Mouse (Mus musculus): ENCODE results near the gene Lrrc15. TPM values are rescaled to one million over a fixed set of nuclear protein-coding genes. Genes with fewer than 3 reads are reported as not detected.

Lrrc15 gene
- total RNA-seq, 2 experiments from 2014 or later: not detected

DNA sequence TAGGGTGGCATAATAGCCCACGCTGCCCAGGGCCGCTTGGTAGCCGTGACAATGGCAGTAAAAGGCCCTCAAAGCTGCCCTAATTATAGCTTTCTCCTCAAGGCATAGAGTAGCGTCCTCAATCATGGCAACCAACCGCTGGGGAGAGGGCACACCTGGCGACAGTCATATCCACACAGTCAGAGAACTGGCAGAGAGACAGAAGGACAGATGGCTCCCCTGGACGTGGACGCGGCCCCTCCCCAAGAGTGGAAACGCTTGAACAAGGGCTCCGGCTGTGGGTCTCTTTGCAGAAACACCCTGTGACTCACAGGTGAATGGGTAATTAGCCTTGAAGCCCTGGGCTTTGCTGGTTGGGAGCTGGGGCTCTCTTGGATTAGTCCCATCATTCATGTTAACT is 4.7 kb downstream of the Lrrc15 start:
- DNase-seq (ENCODE audit: low spot score in 2 of 2): no peak

GRCm38 (mm10) chr16:30275558-30276340 is 7.3 kb downstream of the Lrrc15 start:
- DNase-seq (ENCODE audit: low spot score in 2 of 2): no peak

DNA sequence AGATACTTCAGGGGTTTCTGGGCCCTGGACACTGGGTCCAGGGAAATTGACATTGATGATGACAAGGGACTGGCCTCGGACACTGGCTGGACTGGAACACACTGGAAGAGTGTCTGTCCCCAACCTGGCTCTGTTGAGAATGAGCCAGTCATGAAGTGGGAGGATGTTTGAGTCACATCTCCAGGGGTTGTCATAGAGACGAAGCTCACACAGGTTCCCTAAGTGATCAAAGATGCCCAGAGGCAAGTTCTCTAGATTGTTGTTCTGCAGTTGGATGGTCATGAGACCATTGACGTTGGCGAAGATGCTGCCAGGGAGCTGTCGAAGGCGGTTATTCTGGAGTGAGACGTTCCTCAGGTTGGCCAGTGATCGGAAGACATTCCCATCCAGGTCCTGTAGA is 10.0 kb downstream of the Lrrc15 start:
- DNase-seq (ENCODE audit: low spot score in 2 of 2): peak in 1 of 2 experiments; percentile 8

DNA sequence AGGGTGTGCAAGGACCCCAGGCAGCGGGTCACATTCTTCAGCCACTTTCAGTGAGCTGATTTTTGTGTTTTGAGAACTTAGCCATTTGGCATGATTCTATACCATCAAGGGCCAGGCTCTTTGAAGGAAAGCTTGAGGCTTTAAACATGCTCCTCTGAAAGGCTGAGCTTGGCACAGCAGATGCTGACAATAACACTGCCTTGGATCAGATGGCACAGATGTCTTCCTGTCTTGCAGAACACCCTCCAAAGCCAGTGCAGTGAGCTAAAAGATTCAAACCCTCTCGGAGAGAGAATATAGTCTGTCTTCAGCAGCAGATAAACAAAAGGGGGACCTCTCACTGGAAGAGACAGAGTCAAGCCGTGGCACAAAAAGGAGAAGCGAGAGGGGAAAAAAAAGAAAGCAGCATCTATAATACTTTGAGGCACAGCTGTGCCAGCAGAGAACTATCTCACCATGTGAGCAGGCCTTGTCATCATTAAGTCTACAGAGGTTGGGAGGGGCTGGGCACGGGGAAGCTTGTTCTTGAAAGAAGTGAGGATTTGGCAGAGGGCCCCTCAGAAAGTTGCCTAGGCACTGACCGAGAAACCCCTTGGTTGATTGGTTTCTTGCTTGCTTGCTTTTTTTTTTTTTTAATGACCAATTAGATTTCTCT is 11.0 kb downstream of the Lrrc15 start:
- DNase-seq (ENCODE audit: low spot score in 2 of 2): no peak

GRCm38 (mm10) chr16:30271223-30271761 is 11.8 kb downstream of the Lrrc15 start:
- no peak for DNase-seq (ENCODE audit: low spot score in 2 of 2)

DNA sequence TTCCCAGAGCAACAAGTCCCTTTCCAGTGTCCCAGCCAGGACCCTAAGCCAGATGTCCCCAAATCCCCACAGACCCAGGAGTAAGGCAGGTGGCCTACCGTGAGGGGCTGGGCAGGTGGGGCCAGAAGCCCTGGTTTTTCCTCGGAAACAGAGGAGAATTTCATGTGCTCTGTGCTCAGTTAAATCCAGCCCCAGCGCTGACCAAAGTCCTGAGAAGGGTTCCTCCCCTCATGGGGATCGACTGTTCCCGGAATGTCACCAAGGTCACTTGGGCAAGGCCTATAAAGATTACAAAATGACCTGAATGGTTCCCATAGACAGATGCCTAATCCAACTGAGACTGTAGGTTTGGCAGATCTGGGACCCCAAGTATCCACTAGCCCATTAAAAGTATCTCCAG is 15.7 kb downstream of the Lrrc15 start, which contains the start of gene Cpn2:
Gene Cpn2, minus strand, starts transcription at position 141 of the 400 bp plus-strand sequence.
- DNase-seq (ENCODE audit: low spot score in 2 of 2): no peak

- no peak for DNase-seq (ENCODE audit: low spot score in 2 of 2)
Measured at GRCm38 (mm10) chr16:30266561-30266960, 16.5 kb downstream of the Lrrc15 start.

- DNase-seq (ENCODE audit: low spot score in 2 of 2): no peak
Measured at GRCm38 (mm10) chr16:30265611-30266010, 17.4 kb downstream of the Lrrc15 start.

DNA sequence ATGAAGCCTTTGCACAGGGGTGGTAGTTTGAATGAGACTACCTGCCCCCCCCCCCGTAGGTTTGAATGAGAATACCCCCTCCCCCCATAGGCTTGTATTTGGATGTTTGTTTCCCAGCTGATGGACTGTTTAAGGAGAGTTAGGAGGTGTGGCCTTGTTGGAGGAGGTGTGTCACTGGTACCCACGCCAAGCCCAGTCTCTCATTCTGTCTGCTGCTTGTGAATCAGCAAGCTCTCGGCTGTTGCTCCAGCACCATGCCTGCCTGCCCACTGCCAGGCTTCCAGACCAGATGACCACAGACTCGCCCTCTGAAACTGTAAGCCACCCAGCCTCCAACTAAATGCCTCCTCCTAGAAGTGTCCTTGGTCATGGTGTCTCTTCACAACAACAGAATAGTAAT is 19.9 kb downstream of the Lrrc15 start:
- DNase-seq (ENCODE audit: low spot score in 2 of 2): no peak

GRCm38 (mm10) chr16:30262664-30263063 is 20.4 kb downstream of the Lrrc15 start:
- DNase-seq (ENCODE audit: low spot score in 2 of 2): peak; percentile 66 to 78

DNA sequence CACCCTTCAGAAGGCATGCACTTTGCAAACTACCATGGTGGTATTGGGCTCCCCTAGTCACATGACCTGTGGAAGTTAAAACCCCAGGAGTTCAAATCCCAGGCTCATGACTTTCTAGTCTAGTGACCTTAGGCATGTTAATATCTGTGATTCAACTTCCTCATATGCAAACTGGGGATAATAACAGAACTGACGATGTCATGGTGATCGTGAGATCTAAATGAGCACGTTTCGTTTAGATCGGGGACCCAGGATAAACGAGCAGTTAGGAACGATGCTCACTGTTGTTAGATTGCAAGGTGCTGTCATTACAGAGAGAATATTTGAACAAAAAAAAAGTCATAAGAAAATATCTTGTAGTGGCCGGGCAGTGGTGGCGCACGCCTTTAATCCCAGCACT is 20.9 kb downstream of the Lrrc15 start:
- no peak for DNase-seq (ENCODE audit: low spot score in 2 of 2)

- DNase-seq (ENCODE audit: low spot score in 2 of 2): no peak
Measured at GRCm38 (mm10) chr16:30261341-30261740, 21.7 kb downstream of the Lrrc15 start.

DNA sequence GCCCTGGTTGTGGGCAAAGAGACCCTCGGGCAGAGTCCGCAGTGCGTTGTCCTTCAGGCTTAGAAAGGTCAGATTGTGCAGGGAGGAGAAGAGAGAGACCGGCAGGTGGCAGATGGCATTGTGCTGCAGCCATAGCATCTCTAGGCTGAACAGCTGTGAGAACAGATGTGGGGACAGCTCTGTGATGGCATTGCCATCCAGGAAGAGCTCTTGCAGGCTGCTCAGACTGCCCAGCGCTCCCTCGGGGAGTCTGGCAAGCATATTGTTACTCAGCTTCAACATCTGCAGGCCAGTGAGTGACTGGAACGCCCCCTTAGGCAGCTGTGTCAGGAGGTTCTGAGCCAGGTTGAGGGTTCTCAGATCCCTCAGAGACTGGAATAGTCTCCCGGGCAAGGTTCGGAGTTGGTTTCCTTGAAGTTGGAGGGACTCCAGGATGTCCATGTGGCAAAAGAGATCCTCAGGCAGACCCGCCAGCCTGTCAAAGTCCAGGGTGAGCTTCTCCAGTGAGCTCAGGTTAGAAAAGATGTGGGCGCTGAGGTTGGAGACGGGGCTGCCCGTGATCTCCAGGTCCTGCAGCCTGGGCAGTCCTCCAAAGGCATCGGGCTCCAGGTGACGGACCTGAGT is 22.9 kb downstream of the Lrrc15 start:
- DNase-seq (ENCODE audit: low spot score in 2 of 2): no peak

DNA sequence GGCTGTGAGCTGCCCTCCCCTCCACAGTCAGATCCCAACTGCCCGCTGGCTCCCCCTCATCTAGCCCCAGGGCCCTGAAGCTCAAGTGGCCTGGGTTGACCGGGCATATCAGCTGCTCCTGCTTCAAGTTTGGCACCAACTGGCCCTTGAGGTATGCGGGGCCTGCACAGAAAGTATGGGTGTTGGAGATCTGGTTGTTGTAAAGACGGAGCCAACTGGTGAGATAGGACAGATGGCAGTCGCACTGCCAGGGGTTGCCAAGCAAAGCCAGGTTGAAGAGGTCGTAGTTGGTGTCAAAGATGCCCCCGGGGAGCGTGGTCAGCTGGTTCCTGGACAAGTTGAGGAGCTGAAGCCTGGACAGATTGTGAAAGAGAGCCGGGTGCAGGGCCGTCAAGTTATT is 23.6 kb downstream of the Lrrc15 start:
- no peak for DNase-seq (ENCODE audit: low spot score in 2 of 2)

- DNase-seq (ENCODE audit: low spot score in 2 of 2): no peak
Measured at GRCm38 (mm10) chr16:30258441-30258840, 24.6 kb downstream of the Lrrc15 start.

DNA sequence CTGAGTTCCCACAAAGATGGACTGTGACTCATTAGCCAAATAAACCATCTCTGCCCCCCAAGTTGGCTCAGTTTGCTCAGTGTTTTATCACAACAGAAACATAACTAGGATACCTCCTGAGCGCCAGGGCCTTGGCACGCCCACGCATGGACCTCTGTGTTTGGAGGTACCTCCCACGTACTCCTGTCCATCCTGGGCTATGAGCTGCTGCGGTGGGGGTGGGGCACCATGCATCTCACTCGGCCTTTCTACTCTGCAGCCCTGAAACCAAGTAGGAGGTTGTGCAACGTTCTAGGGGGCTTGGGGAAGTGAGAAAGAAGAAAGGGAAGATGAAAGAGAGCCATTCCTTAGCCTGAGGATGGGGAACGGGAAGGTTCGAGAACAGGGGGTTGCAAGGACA is 25.3 kb downstream of the Lrrc15 start:
- no peak for DNase-seq (ENCODE audit: low spot score in 2 of 2)

DNA sequence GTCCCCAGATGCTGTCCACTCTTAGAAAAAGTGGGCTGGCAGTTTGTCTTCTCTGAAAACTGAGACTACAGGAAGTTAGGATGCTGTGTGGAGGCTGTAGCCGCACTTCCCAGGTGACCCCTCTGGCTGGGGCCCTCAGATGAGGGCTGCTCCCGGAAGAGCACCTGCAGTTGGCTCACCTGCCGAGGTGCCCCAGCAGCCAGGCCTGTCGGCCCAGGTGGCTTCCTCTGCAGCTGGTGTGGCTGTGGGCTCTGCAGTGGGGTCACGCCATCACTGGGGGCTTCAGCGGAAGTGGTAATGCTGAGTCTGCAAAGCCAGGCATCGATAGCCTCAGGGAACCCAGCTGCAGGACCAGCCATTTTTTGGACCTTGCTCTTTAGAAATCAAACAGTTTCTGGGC is 28.0 kb downstream of the Lrrc15 start:
- DNase-seq (ENCODE audit: low spot score in 2 of 2): no peak

- no peak for DNase-seq (ENCODE audit: low spot score in 2 of 2)
Measured at GRCm38 (mm10) chr16:30253900-30254299, 29.2 kb downstream of the Lrrc15 start.

- DNase-seq (ENCODE audit: low spot score in 2 of 2): no peak
Measured at GRCm38 (mm10) chr16:30253374-30253773, 29.7 kb downstream of the Lrrc15 start.

- peak; percentile 78 to 83 for DNase-seq (ENCODE audit: low spot score in 2 of 2)
Measured at GRCm38 (mm10) chr16:30252003-30252418, 31.0 kb downstream of the Lrrc15 start.

GRCm38 (mm10) chr16:30244037-30244700 is 38.9 kb downstream of the Lrrc15 start:
- DNase-seq (ENCODE audit: low spot score in 2 of 2): no peak
